Mouse (Mus musculus) bone marrow macrophage, adult 2 months (primary cell): ENCODE data around the gene Spsb1.

Experiments used
- CTCF ChIP-seq: IDR thresholded peaks from 2 replicates; pipeline ENCODE4 v1.5.1; 2012; ENCODE audit warnings: low read depth, mild to moderate bottlenecking, low read length, moderate library complexity
- POLR2A ChIP-seq: IDR thresholded peaks from 2 replicates; pipeline ENCODE4 v1.6.1; 2012; ENCODE audit warnings: mild to moderate bottlenecking, low read depth, low read length, borderline replicate concordance

GRCm38 (mm10) chr4:149936921-149937320 lies 17.9 kb downstream of the Spsb1 start:
- TF ChIP-seq CTCF: no peak
- TF ChIP-seq POLR2A: no peak
